Mouse (Mus musculus): ENCODE data around the gene Fsd2.

The Fsd2 gene

DNA sequence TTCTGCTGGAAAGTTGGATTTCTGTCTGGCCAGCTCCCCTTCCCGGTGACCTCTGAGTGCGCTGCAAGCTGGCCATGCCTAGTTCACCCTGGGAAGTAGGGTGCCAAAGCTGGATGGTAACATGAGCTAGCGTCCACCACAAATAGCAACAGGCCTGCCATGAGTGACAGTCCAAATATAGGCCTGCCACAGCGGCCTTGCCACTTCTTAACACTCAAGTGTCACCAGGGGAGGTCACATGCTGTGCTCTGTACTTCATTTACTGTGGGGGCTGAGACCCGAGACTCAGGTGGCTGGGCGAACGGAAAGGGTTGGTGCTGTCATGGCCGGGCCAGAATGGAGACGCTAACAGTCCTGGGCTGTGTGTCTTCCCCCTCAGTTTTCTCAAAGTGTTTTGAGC lies at the start of gene Fsd2:
Gene Fsd2, minus strand, starts transcription at position 53 of the 400 bp plus-strand sequence.
- peak; percentile 93 for DNase-seq (ENCODE audit: low read depth, low spot score)

DNA sequence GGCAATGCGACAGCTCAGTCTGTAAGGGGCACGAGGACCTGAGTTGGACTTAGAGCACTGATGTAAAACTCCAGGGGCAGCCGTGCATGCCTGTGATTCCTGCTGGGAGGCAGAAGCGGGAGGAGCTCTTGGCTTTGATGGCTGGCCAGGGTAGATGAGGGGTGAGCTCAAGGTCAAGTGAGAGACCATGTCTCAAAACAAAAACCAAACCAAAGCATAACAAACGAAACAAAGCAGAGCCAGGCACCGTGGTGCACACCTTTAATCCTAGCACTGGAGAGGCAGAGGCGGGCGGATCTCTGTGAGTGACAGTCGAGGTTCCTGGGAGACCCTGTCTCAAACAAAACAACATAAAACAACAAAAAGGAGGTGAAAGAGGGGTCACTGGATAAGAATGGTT lies 48.3 kb upstream of the Fsd2 start:
- no peak for DNase-seq (ENCODE audit: low read depth, low spot score)

DNA sequence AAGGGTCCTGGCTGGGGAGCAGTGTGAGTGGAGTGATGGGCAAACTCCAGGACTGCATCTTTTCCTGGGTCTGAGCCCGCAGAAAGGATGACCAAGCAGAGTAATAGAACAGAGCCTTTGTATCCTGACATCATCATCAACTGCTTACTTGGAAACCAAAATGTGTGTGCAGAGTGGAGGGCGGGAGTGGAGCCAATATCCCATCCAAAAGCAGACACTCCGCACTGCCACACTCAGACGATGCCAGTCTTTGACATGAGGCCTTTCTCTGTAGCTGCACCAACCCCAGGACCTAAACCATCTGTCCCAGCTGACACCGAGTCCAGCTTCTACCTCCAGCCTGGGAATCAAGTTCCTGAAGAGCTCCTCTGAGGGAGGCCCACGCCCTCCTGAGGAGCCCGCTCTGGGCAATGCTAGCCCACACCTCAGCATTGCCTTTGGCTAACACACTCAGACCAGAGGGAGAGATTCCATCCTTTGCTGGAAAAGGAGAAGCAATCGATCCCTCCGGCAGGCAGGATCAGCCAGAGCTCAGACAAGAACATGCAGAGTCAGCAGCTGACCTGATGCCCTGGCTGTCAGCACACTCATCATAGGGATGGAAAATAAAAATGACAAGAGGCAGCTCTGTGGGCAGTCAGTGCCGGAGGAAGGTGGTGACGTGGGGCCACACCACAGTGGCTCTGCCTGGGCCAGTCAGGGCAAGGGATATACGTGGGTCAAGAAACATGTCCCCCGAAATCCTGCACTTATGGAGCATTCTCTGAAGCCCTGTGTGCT lies 46.3 kb upstream of the Fsd2 start:
- no peak for DNase-seq (ENCODE audit: low read depth, low spot score)

DNA sequence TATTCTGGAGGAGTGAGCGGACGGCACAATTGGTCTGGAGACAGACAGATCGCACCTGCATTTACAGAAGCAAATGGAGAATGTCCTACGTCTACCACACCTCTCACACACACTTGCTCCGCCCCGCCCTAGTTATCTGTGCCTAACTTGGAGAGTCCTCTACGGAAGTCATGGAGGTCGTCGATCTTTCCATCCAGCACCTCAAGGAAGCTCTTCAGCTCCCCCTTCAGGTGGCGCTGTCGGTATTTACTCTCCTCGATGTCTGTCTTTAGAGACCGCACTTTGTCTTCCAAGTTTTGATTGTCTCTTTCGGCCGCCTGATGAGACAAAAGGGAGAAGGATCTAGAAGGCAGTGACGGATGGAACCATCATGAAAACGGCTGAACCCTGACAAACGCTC lies 43.4 kb upstream of the Fsd2 start:
- DNase-seq (ENCODE audit: low read depth, low spot score): no peak

DNA sequence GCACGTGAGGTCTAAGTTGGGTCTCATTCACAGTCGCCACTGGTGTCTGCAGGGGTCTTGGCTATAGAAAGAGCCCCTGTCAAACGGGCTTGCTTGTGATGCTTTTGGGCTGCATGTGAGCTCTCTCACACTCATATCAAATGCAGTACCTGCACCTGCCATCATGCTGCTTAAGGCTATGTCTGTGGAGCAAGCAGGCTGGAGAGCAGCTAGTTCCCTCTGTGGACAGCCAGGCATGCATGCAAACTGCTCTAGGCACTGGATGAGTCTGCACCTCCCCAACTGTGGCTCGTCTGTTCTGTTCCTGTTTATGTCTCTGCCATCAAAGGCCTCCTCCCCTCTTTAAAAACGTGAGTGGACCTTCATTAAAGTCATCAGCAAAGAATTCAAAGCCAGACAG lies 39.7 kb upstream of the Fsd2 start:
- no peak for DNase-seq (ENCODE audit: low read depth, low spot score)

DNA sequence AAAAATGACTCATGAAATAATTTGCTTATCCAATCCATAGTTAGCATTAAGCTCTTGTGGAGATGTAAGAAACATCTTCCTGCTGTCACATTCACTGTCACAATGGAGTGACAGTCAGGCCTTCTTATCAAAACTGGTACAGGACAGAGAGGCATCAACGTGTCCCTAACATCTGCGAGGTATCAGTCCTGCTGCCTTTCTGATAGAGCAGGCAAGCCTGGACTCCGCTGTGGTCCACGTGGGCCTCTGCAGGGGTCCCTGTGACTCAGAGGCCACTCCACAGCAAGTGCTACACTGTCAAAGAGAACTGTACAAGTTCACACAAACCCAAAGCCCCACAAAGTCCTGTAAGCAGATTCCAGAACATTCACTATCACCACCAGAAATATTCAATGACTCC lies 38.7 kb upstream of the Fsd2 start:
- DNase-seq (ENCODE audit: low read depth, low spot score): no peak

DNA sequence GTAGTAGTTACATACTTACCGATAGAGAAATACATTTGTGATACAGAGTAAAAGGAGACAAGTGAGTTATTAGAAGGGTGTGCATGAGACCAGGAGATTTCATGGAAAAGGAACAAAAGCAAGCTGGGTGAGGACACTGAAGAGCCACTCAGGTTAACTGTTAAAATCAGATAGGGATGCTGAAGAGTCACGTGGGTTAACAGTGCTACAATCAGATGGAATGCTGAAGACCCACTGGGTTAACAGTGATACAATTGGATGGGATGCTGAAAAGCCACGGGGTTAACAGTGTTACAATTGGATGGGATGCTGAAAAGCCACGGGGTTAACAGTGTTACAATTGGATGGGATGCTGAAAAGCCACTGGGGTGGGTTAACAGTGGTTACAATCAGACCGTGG lies 38.2 kb upstream of the Fsd2 start:
- DNase-seq (ENCODE audit: low read depth, low spot score): no peak

DNA sequence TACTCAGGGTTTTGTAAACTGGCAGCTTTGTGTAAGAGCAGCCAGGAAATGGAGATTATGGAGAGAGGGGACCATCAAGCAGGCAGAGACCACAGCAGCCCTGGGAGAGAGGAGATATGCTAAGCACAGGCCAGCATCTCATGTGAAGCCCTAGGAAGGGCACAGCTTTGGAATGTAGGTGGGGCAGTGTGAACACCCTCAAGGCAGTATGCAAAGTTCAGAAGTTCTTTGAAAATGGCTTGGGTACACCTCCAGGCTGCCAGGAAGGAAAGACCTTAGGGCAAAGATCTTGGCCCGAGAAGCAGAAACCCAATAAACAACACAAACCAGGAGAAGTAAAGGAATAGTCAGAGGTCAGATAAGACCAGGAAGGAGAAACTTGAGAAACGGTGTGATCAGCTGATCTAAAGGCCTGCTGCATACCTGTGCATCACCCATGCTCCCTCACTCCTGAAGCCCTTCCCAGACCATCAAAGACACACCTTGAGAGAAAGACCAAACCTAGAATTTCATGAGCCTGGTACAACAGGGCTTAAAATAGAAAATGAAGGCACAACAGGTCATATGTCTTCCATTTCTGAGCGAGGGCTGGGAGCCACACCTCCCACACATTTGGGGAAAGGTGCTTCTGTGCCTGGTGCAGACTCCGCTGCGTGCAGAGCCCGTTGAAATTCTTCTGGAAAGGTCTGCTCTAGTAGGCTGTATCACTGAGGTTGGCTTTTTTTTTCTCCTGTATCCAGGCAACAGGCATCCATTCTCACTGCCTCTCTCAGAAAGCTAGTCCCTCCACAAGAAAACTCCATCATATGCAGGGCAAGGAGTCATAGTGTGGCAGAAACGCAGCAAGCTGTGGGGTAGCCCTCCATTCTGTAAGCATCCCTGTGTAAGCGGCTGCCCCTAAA lies 32.9 kb upstream of the Fsd2 start:
- DNase-seq (ENCODE audit: low read depth, low spot score): no peak

DNA sequence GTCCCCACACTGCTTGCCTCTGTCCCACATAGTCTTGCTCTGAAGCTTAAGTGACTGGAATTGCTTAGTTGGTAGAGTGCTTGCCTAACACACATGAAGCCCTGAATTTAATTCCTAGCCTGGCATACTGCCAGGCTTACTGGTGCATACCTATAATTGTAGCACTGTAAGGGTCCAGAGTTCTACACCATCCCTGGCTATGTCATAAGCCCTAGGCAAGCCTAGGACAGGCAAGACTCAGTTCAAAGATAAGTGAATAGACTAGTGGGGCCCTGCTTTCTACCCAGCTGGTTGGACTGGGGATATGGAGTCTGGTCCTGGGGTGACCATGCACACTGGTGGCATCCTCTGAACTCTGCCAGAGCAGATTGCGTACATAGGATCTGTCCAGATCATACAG lies 30.9 kb upstream of the Fsd2 start:
- DNase-seq (ENCODE audit: low read depth, low spot score): no peak

DNA sequence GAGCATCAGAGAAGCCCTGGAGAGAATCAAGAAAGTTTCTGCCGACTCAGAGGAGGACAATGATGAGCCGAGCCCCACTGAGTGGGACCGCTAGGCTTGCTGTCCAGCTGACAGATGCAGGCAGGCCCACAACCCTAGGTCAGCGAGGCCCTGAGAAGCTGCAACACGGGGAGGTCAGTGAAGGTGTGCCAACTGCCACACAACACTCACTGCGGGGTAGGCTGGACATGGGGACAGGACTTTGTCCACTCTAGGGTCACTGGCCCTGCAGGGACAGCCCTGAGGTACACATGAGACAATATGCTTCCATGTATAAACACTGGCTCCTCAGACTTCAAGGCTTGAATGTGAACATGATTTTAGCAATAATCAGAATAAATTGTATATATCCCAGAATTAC lies 29.3 kb upstream of the Fsd2 start:
- DNase-seq (ENCODE audit: low read depth, low spot score): no peak

DNA sequence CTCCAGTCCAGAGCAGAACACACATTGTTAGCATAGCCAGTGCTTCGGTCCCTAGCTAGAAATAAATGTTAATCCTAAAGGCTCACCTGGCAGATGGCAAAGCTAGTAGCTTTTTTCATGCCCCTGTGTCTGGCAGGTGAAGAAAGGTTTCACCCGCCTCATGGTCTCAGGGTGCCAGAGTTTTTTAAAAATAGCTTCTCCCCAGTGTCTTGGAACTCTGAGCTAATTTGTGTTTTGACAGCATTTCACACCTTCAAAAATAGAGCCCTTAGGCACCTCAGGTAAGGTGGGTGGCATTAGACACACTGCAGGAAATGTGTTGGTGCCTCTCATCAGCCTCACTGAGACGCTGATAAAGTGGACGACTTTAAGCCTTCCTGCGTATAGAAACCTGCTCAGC lies 28.3 kb upstream of the Fsd2 start:
- DNase-seq (ENCODE audit: low read depth, low spot score): no peak

DNA sequence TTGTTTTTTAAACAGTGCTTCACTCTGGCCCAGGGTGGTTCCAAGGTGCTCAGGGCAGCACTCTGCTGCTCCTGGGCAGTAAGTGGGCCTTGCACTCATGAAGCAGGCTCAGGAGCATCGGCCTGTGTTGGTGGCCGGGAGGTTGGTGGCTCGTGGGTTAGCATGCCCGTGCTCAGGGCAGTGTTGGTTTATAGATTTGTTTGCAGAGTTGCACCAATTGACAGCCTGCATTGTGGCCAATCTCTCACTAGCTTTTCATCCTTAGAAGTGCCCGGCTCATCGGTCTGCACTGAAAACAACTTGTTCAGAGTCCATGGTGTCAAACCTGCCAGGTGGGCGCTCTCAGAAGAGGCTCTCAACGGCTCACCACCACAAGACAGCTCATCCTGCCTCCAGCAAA lies 26.6 kb upstream of the Fsd2 start:
- DNase-seq (ENCODE audit: low read depth, low spot score): no peak

DNA sequence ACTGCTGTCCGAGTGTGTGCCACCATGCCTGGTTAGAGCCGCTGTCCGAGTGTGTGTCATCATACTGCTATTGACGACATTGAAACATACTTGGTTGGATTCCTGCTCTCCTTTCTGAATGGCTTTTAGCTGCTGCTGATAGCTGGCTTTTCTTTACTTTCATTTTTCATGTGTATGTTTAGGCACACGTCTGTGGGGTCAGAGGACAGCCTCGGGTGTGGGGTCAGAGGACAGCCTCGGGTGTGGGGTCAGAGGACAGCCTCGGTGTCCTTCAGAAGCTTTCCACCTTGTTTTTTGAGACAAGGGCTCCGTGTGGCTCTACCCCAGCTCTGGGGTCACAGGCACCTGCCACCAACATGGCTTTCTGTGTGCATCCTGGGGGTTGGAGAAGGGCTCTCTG lies 25.9 kb upstream of the Fsd2 start:
- no peak for DNase-seq (ENCODE audit: low read depth, low spot score)

DNA sequence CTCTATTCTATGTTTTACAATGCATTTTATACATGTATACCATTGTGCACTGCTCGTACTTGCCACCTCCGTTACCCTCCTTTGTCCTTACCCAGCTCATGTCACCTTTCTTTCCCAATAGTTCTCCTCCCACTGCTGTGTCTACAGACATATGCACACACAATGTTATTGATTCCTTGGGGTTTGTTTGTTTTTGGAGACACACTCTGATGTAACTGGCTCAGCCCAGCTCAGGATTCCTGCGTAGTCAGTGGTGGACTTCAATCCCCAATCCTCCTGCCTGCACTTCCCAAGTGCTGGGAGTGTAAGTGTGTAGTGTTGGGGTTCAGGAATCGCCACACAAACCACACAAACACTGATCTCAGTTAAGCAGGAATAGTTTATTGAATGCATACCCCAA lies 20.5 kb upstream of the Fsd2 start:
- no peak for DNase-seq (ENCODE audit: low read depth, low spot score)

DNA sequence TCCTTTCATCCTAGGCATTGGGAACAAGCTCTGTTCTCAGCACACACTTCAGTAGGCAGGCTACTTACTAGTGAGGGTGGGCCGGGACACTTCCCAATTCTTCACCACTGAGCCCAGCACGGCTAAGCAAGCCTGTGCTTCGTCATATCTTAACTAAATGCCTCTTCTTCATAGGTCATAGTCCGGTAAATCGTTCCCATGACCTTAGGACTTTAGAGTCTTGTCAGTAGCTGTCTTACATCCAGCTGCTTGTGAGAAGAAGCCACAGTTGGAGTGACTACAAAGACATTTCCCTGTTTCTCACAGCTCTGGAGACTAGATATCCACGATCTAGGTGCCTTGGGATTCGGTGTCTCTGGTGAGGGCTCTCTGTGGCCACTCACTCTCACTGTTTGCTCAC lies 18.6 kb upstream of the Fsd2 start:
- DNase-seq (ENCODE audit: low read depth, low spot score): no peak

DNA sequence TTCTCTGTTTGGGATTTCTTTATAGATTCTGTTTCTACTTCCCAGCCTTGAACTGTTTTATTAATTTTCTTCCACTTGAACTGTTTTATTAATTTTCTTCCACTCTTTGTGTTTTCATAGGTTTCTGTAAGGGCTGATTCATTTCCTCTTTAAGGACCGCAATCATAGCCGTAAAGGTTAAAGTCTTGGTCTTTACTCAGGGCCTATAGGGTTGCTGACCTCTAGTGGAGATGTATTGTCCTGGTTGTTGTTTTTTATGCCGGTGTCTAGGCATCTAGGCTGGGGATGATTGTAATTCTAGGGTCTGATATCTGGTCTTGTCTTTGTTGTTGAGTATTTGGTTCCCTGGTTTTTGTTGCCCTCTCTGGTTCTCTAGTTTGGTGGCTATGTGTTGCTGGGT lies 16.8 kb upstream of the Fsd2 start:
- no peak for DNase-seq (ENCODE audit: low read depth, low spot score)

DNA sequence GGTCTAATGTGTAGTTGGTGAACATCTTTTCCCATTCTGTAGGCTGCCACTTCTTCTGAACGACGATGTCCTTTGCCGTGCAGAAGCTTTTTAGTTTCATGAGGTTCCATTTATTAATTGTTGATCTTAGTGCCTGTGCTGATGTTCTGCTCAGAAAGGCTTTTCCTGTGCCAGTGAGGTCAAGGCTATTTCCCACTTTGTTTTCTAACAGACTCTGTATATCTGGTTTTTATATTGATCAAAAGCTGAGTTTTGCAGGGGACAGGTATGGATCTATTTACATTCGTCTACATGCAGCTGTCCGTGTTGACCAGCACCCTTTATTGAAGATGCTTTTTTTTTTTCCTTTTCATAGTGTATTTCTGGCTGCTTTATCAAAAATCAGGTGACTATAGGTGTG lies 12.6 kb upstream of the Fsd2 start:
- no peak for DNase-seq (ENCODE audit: low read depth, low spot score)

DNA sequence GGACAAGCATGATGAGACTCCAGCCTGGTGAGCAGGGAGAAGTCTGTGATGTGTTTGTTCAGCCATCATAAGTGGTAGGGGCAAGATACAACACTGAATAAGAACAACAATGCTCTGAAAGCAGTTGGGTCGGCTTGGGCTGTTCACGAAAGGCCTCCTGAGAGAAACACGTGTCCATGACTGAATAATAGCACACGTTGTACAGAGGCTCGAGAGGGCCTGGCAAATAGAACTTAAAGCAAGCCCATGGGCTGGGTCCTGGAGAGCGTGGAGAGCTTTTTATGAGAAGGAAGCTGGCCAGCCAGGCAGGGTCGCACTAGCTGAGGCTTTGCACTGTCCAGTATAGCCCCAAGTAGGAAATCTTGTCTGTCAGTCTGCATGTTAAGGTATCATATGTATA lies 11.7 kb upstream of the Fsd2 start:
- DNase-seq (ENCODE audit: low read depth, low spot score): no peak

DNA sequence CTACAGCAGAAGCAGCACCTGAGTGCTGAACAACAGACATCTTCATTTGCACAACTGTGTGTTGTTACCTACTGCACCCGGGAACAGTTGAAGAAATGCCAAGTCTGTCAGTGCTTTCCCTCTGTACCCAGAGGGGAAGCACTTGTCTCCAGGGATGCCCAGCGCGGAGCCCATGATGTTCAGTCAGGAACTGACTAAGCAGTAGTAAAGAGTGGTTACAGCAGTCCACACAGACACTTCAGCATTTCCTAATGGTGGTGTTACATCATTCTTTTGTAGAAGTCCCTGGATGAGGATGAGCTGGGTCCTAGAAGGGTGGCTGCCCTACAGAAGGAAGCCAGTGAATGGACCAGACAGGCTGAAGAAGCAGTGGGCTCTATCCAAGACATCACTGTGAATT lies 11.1 kb upstream of the Fsd2 start:
- no peak for DNase-seq (ENCODE audit: low read depth, low spot score)

DNA sequence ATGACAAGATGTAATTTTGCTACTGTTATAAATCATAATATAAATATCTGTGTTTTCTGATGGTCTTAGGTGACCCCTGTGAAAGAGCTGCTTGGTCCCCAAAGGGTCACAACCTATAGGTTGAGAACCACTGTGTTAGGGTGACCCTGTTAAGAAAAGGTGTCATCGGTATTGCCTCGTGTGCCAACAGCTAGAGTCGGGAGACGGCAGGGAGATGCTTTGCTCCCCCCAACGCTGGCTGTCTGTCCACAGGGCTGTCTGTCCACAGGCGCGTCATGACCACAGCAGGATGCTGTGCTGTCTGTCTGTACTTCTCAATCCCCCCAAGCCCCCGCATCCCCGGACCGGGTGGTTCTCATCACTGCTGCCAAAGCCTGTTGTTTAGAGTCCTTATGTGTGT lies 8.9 kb upstream of the Fsd2 start:
- no peak for DNase-seq (ENCODE audit: low read depth, low spot score)

DNA sequence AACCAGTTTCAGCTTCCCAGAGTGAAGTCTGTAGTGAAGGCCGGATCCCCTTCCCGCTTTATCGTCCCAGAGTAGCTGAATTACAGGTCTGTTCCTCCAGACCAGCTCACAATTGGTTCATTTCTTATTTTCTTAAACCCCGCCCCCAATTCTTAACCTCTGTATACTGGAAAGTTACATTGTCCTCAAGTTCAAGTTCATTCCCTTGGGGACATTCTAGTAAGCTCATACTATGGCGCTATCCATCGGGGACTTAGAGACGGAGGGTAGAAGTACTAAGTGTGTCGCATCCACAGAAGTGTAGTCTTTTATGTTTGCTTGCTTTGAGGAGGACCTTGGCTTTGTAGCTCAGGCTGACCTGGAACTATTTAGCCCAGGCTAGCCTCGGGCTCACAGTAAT lies 7.1 kb upstream of the Fsd2 start:
- DNase-seq (ENCODE audit: low read depth, low spot score): no peak

DNA sequence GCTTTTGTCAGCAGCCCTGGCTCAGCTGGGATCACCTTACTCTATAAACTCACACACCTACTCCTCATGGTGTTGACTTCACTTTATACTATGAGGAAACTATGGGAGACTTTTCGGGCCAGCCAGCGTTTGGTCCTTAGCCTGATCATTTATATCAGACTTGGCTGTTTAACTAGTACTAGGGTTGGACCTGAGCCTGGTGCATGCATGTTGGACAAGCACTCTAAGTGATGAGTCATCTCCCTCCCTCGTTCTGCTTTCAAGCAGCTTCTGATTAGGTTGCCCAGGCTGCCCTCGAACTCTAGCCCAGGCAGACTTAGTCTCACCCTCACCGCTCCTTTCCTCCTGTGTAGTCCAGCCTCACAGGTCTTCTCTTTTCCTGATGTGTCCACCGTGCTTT lies 6.7 kb upstream of the Fsd2 start:
- DNase-seq (ENCODE audit: low read depth, low spot score): no peak

DNA sequence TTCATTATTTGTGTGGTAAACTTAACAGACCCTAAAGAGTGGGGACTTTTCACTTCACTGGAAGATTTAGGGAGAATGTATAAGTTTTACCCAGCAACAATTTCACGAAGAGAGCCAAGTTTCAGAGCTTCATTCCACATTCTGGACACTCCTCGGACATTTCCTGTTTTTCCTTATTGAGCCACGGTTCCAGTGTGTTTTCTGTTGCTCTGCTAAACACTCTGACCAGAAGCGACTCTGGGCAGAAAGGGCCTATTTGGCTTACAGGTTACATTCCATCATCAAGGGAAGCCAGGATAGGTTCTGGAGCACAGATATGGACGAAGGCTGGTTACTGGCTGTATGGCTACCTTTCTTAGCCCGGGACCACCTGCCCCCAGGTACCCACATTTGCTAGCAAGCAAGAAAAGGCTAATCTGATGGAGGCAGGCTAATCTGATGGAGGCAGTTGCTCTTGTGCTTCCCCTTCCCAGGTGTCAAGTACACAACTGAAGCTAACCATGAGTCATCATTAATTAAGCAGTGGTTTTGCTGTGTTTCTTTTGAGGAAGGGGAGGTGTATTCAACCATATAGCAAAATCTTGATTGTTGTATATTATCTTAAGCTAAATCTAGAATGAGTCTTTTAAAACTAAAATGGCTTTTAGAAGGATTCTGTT lies 6.0 kb upstream of the Fsd2 start:
- DNase-seq (ENCODE audit: low read depth, low spot score): no peak
